Mouse (Mus musculus): ENCODE measurements around the gene Ninl. TPM values are rescaled to one million over a fixed set of nuclear protein-coding genes. Genes with fewer than 3 reads are reported as not detected.
A peak's percentile ranks its signal among the peaks of the same experiment; 100 is the strongest.

Gene Ninl
- total RNA-seq (2021), result 1 to 10 TPM; 5.2 to 5.8 TPM
- long read RNA-seq, experiment 1, full-length matches to known transcripts, result 1 of 3 reads
- long read RNA-seq, experiment 1, partial matches to known transcripts, result 0 of 3 reads
- long read RNA-seq, experiment 1, other reads (novel, unspliced or antisense), result 2 of 3 reads
- long read RNA-seq, experiment 2, full-length matches to known transcripts, result 1 of 2 reads
- long read RNA-seq, experiment 2, partial matches to known transcripts, result 0 of 2 reads
- long read RNA-seq, experiment 2, other reads (novel, unspliced or antisense), result 1 of 2 reads

- intact Hi-C loops (cut with DNase I), result no loop called here
- DNase-seq (ENCODE audit: low spot score in 2 of 2), result peak; percentile 93 to 96
These were observed at the start of gene Ninl, which contains the start of gene Nanp for GRCm38 (mm10) chr2:151039232-151039695. Ninl (minus strand) TSS chr2:151039382. Nanp (minus strand) TSS chr2:151039398.

GRCm38 (mm10) chr2:151056637-151057036, 17.5 kb upstream of the Ninl start:
- intact Hi-C loops (cut with DNase I), result no loop called here
- DNase-seq (ENCODE audit: low spot score in 2 of 2), result no peak

GRCm38 (mm10) chr2:151040411-151040810, 1.2 kb upstream of the Ninl start:
- no peak for DNase-seq (ENCODE audit: low spot score in 2 of 2)
- intact Hi-C loops (cut with DNase I), result no loop called here

GRCm38 (mm10) chr2:151039726-151040125, 544 bp upstream of the Ninl start:
- intact Hi-C loops (cut with DNase I), result no loop called here
- peak in 1 of 2 experiments; percentile 15 for DNase-seq (ENCODE audit: low spot score in 2 of 2)

- intact Hi-C loops (cut with DNase I), result no loop called here
- peak in 1 of 2 experiments; percentile 26 for DNase-seq (ENCODE audit: low spot score in 2 of 2)
These were observed 365 bp downstream of the Ninl start for GRCm38 (mm10) chr2:151038811-151039222.

- intact Hi-C loops (cut with DNase I), result no loop called here
- peak in 1 of 2 experiments; percentile 15 for DNase-seq (ENCODE audit: low spot score in 2 of 2)
These were observed 1.2 kb downstream of the Ninl start for GRCm38 (mm10) chr2:151037876-151038552.

- no peak for DNase-seq (ENCODE audit: low spot score in 2 of 2)
- intact Hi-C loops (cut with DNase I), result no loop called here
These were observed 1.9 kb downstream of the Ninl start for GRCm38 (mm10) chr2:151037292-151037691.

- intact Hi-C loops (cut with DNase I), result no loop called here
These were observed 2.5 kb downstream of the Ninl start for GRCm38 (mm10) chr2:151036721-151037120.

GRCm38 (mm10) chr2:151034435-151034834, 4.7 kb downstream of the Ninl start:
- intact Hi-C loops (cut with DNase I), result no loop called here
- DNase-seq (ENCODE audit: low spot score in 2 of 2), result no peak

More at GRCm38 (mm10) chr2:151036721-151037120, 2.5 kb downstream of the Ninl start:
- DNase-seq (ENCODE audit: low spot score in 2 of 2), result no peak

- intact Hi-C loops (cut with DNase I), result no loop called here
These were observed 18.0 kb downstream of the Ninl start for GRCm38 (mm10) chr2:151021158-151021557.

GRCm38 (mm10) chr2:151015316-151015715, 23.9 kb downstream of the Ninl start:
- intact Hi-C loops (cut with DNase I), result no loop called here
- DNase-seq (ENCODE audit: low spot score in 2 of 2), result no peak

More at GRCm38 (mm10) chr2:151021158-151021557, 18.0 kb downstream of the Ninl start:
- DNase-seq (ENCODE audit: low spot score in 2 of 2), result no peak

- no peak for DNase-seq (ENCODE audit: low spot score in 2 of 2)
- intact Hi-C loops (cut with DNase I), result no loop called here
These were observed 27.9 kb downstream of the Ninl start for GRCm38 (mm10) chr2:151011273-151011672.

- DNase-seq (ENCODE audit: low spot score in 2 of 2), result no peak
- intact Hi-C loops (cut with DNase I), result loop anchor here (10.0 kb wide), 1 partner anchor 405 kb away; the partner anchor contains the start of gene Apmap
These were observed 29.6 kb downstream of the Ninl start for GRCm38 (mm10) chr2:151009515-151010085.

GRCm38 (mm10) chr2:151008939-151009509, 30.2 kb downstream of the Ninl start:
- intact Hi-C loops (cut with DNase I), result loop anchor here (10.0 kb wide), 1 partner anchor 404 kb away; the partner anchor contains the start of gene Apmap
- DNase-seq (ENCODE audit: low spot score in 2 of 2), result peak; percentile 67 to 79

- intact Hi-C loops (cut with DNase I), result loop anchor here (10.0 kb wide), 1 partner anchor 404 kb away; the partner anchor contains the start of gene Apmap
- DNase-seq (ENCODE audit: low spot score in 2 of 2), result no peak
These were observed 30.7 kb downstream of the Ninl start for GRCm38 (mm10) chr2:151008517-151008932.

GRCm38 (mm10) chr2:151008006-151008405, 31.2 kb downstream of the Ninl start:
- intact Hi-C loops (cut with DNase I), result loop anchor here (10.0 kb wide), 1 partner anchor 403 kb away; the partner anchor contains the start of gene Apmap
- no peak for DNase-seq (ENCODE audit: low spot score in 2 of 2)

GRCm38 (mm10) chr2:151006281-151006945, 32.8 kb downstream of the Ninl start:
- intact Hi-C loops (cut with DNase I), result loop anchor here (10.0 kb wide), 1 partner anchor 402 kb away; the partner anchor contains the start of gene Apmap
- DNase-seq (ENCODE audit: low spot score in 2 of 2), result no peak

GRCm38 (mm10) chr2:151004390-151004789, 34.8 kb downstream of the Ninl start:
- DNase-seq (ENCODE audit: low spot score in 2 of 2), result no peak
- intact Hi-C loops (cut with DNase I), result loop anchor here (5.0 to 10.0 kb wide), 4 partner anchors 82 to 400 kb away; partner anchors contain the start of gene Apmap

- intact Hi-C loops (cut with DNase I), result loop anchor here (5.0 to 10.0 kb wide), 4 partner anchors 81 to 399 kb away; partner anchors contain the start of gene Apmap
- no peak for DNase-seq (ENCODE audit: low spot score in 2 of 2)
These were observed 35.4 kb downstream of the Ninl start for GRCm38 (mm10) chr2:151003796-151004195.

Data from left cerebral cortex, postnatal 14 days (tissue).